Mouse (Mus musculus): Measurements from ENCODE around the gene Slc25a20.

- TF ChIP-seq POLR2A (IDR thresholded peaks at IDR 0.05; ENCODE audit: borderline replicate concordance, low read depth, low read length) (no peak), CTCF (IDR thresholded peaks at IDR 0.05; ENCODE audit: low read depth, low read length) (0 out of 2 replicates have a peak, but pooled peaks have one; percentile 32)
Observed at GRCm38 (mm10) chr9:108673151-108673550, 11.3 kb downstream of the Slc25a20 start.

Data from bone marrow macrophage, adult 2 months (primary cell).